Mouse (Mus musculus): ENCODE results near the gene Cdyl2. TPM values are rescaled to one million over a fixed set of nuclear protein-coding genes. Genes with fewer than 3 reads are reported as not detected.

The Cdyl2 gene
- polyA plus RNA-seq, 1 experiment from 2014 or later, result 7.3 TPM

- Histone ChIP-seq H3K36me3 (ENCODE audit: control insufficient read depth, insufficient read depth, low read length) (no peaks in the 10 kb centered on the region), H3K27ac (ENCODE audit: low read length) (no peak overlapping the region), H3K4me2 (ENCODE audit: low read depth, low read length) (no peak overlapping the region), H3K9me3 (ENCODE audit: control insufficient read depth, low read length) (no peaks in the 10 kb centered on the region), H3K9ac (ENCODE audit: low read length) (no peak overlapping the region), H3K4me3 (ENCODE audit: low read length) (no peak overlapping the region), H3K4me1 (replicated peaks; ENCODE audit: control insufficient read depth, insufficient read depth, low read length) (no peaks in the 10 kb centered on the region), H3K27me3 (ENCODE audit: control insufficient read depth, insufficient read depth, low read depth, low read length) (no peaks in the 10 kb centered on the region)
- 78% methylated on average over 6 of the region's 6 CpGs for WGBS
- no peak for ATAC-seq (ENCODE audit: low read depth)
Observed at GRCm38 (mm10) chr8:116552255-116552654, 180.5 kb downstream of the Cdyl2 start.

GRCm38 (mm10) chr8:116543366-116543765, 189.4 kb downstream of the Cdyl2 start:
- H3K4me1 ChIP-seq (replicated peaks; ENCODE audit: control insufficient read depth, insufficient read depth, low read length), result no peaks in the 10 kb centered on the region
- no peak overlapping the region for H3K27ac ChIP-seq (ENCODE audit: low read length)
- H3K9me3 ChIP-seq (ENCODE audit: control insufficient read depth, low read length), result no peaks in the 10 kb centered on the region
- no peak overlapping the region for H3K9ac ChIP-seq (ENCODE audit: low read length)
- no peaks in the 10 kb centered on the region for H3K27me3 ChIP-seq (ENCODE audit: control insufficient read depth, insufficient read depth, low read depth, low read length)
- no peak overlapping the region for H3K4me3 ChIP-seq (ENCODE audit: low read length)
- no peak overlapping the region for H3K4me2 ChIP-seq (ENCODE audit: low read depth, low read length)
- no peaks in the 10 kb centered on the region for H3K36me3 ChIP-seq (ENCODE audit: control insufficient read depth, insufficient read depth, low read length)
- ATAC-seq (ENCODE audit: low read depth), result no peak
- 69% methylated on average over 1 of the region's 1 CpGs for WGBS

GRCm38 (mm10) chr8:116542842-116543241, 189.9 kb downstream of the Cdyl2 start:
- Histone ChIP-seq H3K4me2 (ENCODE audit: low read depth, low read length) (no peak overlapping the region), H3K9ac (ENCODE audit: low read length) (no peak overlapping the region), H3K36me3 (ENCODE audit: control insufficient read depth, insufficient read depth, low read length) (no peaks in the 10 kb centered on the region), H3K4me1 (replicated peaks; ENCODE audit: control insufficient read depth, insufficient read depth, low read length) (no peaks in the 10 kb centered on the region), H3K4me3 (ENCODE audit: low read length) (no peak overlapping the region), H3K9me3 (ENCODE audit: control insufficient read depth, low read length) (no peaks in the 10 kb centered on the region), H3K27ac (ENCODE audit: low read length) (no peak overlapping the region), H3K27me3 (ENCODE audit: control insufficient read depth, insufficient read depth, low read depth, low read length) (no peaks in the 10 kb centered on the region)
- WGBS, result 76% methylated on average over 5 of the region's 5 CpGs
- ATAC-seq (ENCODE audit: low read depth), result no peak

- no peak overlapping the region for H3K9ac ChIP-seq (ENCODE audit: low read length)
- H3K27me3 ChIP-seq (ENCODE audit: control insufficient read depth, insufficient read depth, low read depth, low read length), result no peaks in the 10 kb centered on the region
- H3K27ac ChIP-seq (ENCODE audit: low read length), result no peak overlapping the region
- no peak overlapping the region for H3K4me2 ChIP-seq (ENCODE audit: low read depth, low read length)
- H3K4me3 ChIP-seq (ENCODE audit: low read length), result no peak overlapping the region
- no peaks in the 10 kb centered on the region for H3K4me1 ChIP-seq (replicated peaks; ENCODE audit: control insufficient read depth, insufficient read depth, low read length)
- no peaks in the 10 kb centered on the region for H3K9me3 ChIP-seq (ENCODE audit: control insufficient read depth, low read length)
- WGBS, result 78% methylated on average over 1 of the region's 1 CpGs
- no peak for ATAC-seq (ENCODE audit: low read depth)
- no peaks in the 10 kb centered on the region for H3K36me3 ChIP-seq (ENCODE audit: control insufficient read depth, insufficient read depth, low read length)
Observed at GRCm38 (mm10) chr8:116540136-116540535, 192.7 kb downstream of the Cdyl2 start.

GRCm38 (mm10) chr8:116538763-116539162, 194.0 kb downstream of the Cdyl2 start:
- no peaks in the 10 kb centered on the region for H3K9me3 ChIP-seq (ENCODE audit: control insufficient read depth, low read length)
- no peak overlapping the region for H3K27ac ChIP-seq (ENCODE audit: low read length)
- no peaks in the 10 kb centered on the region for H3K27me3 ChIP-seq (ENCODE audit: control insufficient read depth, insufficient read depth, low read depth, low read length)
- H3K4me3 ChIP-seq (ENCODE audit: low read length), result no peak overlapping the region
- no peaks in the 10 kb centered on the region for H3K4me1 ChIP-seq (replicated peaks; ENCODE audit: control insufficient read depth, insufficient read depth, low read length)
- no peak overlapping the region for H3K4me2 ChIP-seq (ENCODE audit: low read depth, low read length)
- 32% methylated on average over 7 of the region's 7 CpGs for WGBS
- H3K36me3 ChIP-seq (ENCODE audit: control insufficient read depth, insufficient read depth, low read length), result no peaks in the 10 kb centered on the region
- H3K9ac ChIP-seq (ENCODE audit: low read length), result no peak overlapping the region
- no peak for ATAC-seq (ENCODE audit: low read depth)

GRCm38 (mm10) chr8:116536786-116537185, 196.0 kb downstream of the Cdyl2 start:
- H3K27ac ChIP-seq (ENCODE audit: low read length), result no peak overlapping the region
- H3K36me3 ChIP-seq (ENCODE audit: control insufficient read depth, insufficient read depth, low read length), result no peaks in the 10 kb centered on the region
- WGBS, result 72% methylated on average over 5 of the region's 5 CpGs
- no peaks in the 10 kb centered on the region for H3K27me3 ChIP-seq (ENCODE audit: control insufficient read depth, insufficient read depth, low read depth, low read length)
- no peak overlapping the region for H3K4me3 ChIP-seq (ENCODE audit: low read length)
- no peak for ATAC-seq (ENCODE audit: low read depth)
- no peak overlapping the region for H3K9ac ChIP-seq (ENCODE audit: low read length)
- H3K4me2 ChIP-seq (ENCODE audit: low read depth, low read length), result no peak overlapping the region
- H3K4me1 ChIP-seq (replicated peaks; ENCODE audit: control insufficient read depth, insufficient read depth, low read length), result no peaks in the 10 kb centered on the region
- 0 out of 2 replicates have a peak, but pooled peaks cover 3% of the 10 kb centered on the region for H3K9me3 ChIP-seq (ENCODE audit: control insufficient read depth, low read length)

GRCm38 (mm10) chr8:116533081-116533480, 199.7 kb downstream of the Cdyl2 start:
- H3K4me2 ChIP-seq (ENCODE audit: low read depth, low read length), result no peak overlapping the region
- 71% methylated on average over 6 of the region's 6 CpGs for WGBS
- no peak overlapping the region for H3K9ac ChIP-seq (ENCODE audit: low read length)
- no peaks in the 10 kb centered on the region for H3K36me3 ChIP-seq (ENCODE audit: control insufficient read depth, insufficient read depth, low read length)
- no peaks in the 10 kb centered on the region for H3K27me3 ChIP-seq (ENCODE audit: control insufficient read depth, insufficient read depth, low read depth, low read length)
- ATAC-seq (ENCODE audit: low read depth), result no peak
- no peak overlapping the region for H3K4me3 ChIP-seq (ENCODE audit: low read length)
- 0 out of 2 replicates have a peak, but pooled peaks cover 3% of the 10 kb centered on the region for H3K9me3 ChIP-seq (ENCODE audit: control insufficient read depth, low read length)
- no peak overlapping the region for H3K27ac ChIP-seq (ENCODE audit: low read length)
- no peaks in the 10 kb centered on the region for H3K4me1 ChIP-seq (replicated peaks; ENCODE audit: control insufficient read depth, insufficient read depth, low read length)

GRCm38 (mm10) chr8:116528736-116529135, 204.1 kb downstream of the Cdyl2 start:
- Histone ChIP-seq H3K4me3 (ENCODE audit: low read length) (no peak overlapping the region), H3K4me1 (replicated peaks; ENCODE audit: control insufficient read depth, insufficient read depth, low read length) (no peaks in the 10 kb centered on the region), H3K4me2 (ENCODE audit: low read depth, low read length) (no peak overlapping the region), H3K9ac (ENCODE audit: low read length) (no peak overlapping the region), H3K27ac (ENCODE audit: low read length) (no peak overlapping the region), H3K36me3 (ENCODE audit: control insufficient read depth, insufficient read depth, low read length) (no peaks in the 10 kb centered on the region), H3K9me3 (ENCODE audit: control insufficient read depth, low read length) (0 out of 2 replicates have a peak, but pooled peaks cover 3% of the 10 kb centered on the region), H3K27me3 (ENCODE audit: control insufficient read depth, insufficient read depth, low read depth, low read length) (no peaks in the 10 kb centered on the region)
- WGBS, result 78% methylated on average over 7 of the region's 7 CpGs
- ATAC-seq (ENCODE audit: low read depth), result no peak

GRCm38 (mm10) chr8:116524915-116525314, 207.9 kb downstream of the Cdyl2 start:
- Histone ChIP-seq H3K4me1 (replicated peaks; ENCODE audit: control insufficient read depth, insufficient read depth, low read length) (no peaks in the 10 kb centered on the region), H3K27ac (ENCODE audit: low read length) (no peak overlapping the region), H3K4me3 (ENCODE audit: low read length) (no peak overlapping the region), H3K27me3 (ENCODE audit: control insufficient read depth, insufficient read depth, low read depth, low read length) (no peaks in the 10 kb centered on the region), H3K36me3 (ENCODE audit: control insufficient read depth, insufficient read depth, low read length) (no peaks in the 10 kb centered on the region), H3K9me3 (ENCODE audit: control insufficient read depth, low read length) (no peaks in the 10 kb centered on the region), H3K9ac (ENCODE audit: low read length) (no peak overlapping the region), H3K4me2 (ENCODE audit: low read depth, low read length) (no peak overlapping the region)
- 81% methylated on average over 7 of the region's 7 CpGs for WGBS
- ATAC-seq (ENCODE audit: low read depth), result no peak

All from lung, embryonic 16.5 days (tissue).